Mouse (Mus musculus) heart, adult 2 months (tissue): ENCODE data around the gene Gm13696. TPM values are rescaled to one million over a fixed set of nuclear protein-coding genes. Genes with fewer than 3 reads are reported as not detected.
"Not testable (repeated sequence)": the region's sequence is repeated elsewhere in the genome, so short reads cannot be mapped to it uniquely, and the experiment has no call there.

Experiments
- DNase-seq, 2 experiments: peaks; one replicate each; pipeline ENCODE4 v3.0.0; 2021
- H3K27ac ChIP-seq: fragments of 200-600 bp; 2 replicates; pipeline ENCODE4 v1.8.1; 2022
- H3K27me3 ChIP-seq: fragments of 200-500 bp; 2 replicates; pipeline ENCODE4 v1.6.1; 2012; ENCODE audit warnings: mild to moderate bottlenecking, low read length, inconsistent platforms, mixed read lengths; ENCODE audit not compliant: control insufficient read depth, insufficient read depth
- H3K36me3 ChIP-seq: fragments of 200-500 bp; 2 replicates; pipeline ENCODE4 v1.6.1; 2012; ENCODE audit warnings: low read length, inconsistent platforms; ENCODE audit not compliant: control insufficient read depth, insufficient read depth
- H3K4me1 ChIP-seq: fragments of 200-500 bp; 2 replicates; pipeline ENCODE4 v1.6.1; 2011; ENCODE audit warnings: low read length; ENCODE audit not compliant: control insufficient read depth, insufficient read depth
- H3K4me3 ChIP-seq: fragments of 200-600 bp; 2 replicates; pipeline ENCODE4 v1.8.1; 2022
- H3K79me2 ChIP-seq: fragments of 200-500 bp; replicated peaks from 2 replicates; pipeline ENCODE4 v1.6.1; 2012; ENCODE audit warnings: mild to moderate bottlenecking, inconsistent platforms, low read length, moderate library complexity, mixed read lengths; ENCODE audit not compliant: control insufficient read depth, insufficient read depth
- H3K9ac ChIP-seq: fragments of 200-500 bp; 2 replicates; pipeline ENCODE4 v1.6.1; 2012; ENCODE audit warnings: low read depth, mild to moderate bottlenecking, control low read depth, inconsistent platforms, low read length, mixed read lengths
- CTCF ChIP-seq: fragments of 200-600 bp; IDR thresholded peaks from 2 replicates; pipeline ENCODE4 v1.8.1; 2022; ENCODE audit warnings: antibody characterized with exemption, mild to moderate bottlenecking, moderate library complexity
- EP300 ChIP-seq: fragments of 200-500 bp; IDR thresholded peaks from 2 replicates; pipeline ENCODE4 v1.6.1; 2011; ENCODE audit warnings: low read depth, low read length, control low read depth; ENCODE audit not compliant: insufficient read depth
- POLR2A ChIP-seq: fragments of 200-500 bp; IDR thresholded peaks from 2 replicates; pipeline ENCODE4 v1.6.1; 2011; ENCODE audit warnings: mild to moderate bottlenecking, low read depth, low read length, control low read depth; ENCODE audit not compliant: insufficient read depth
- WGBS: fragments of 180-500 bp; shearing (Covaris S2); methylation state at CpG from one replicate; pipeline ENCODE4 v1.1.7; 2018; 5-methylcytosine and 5-hydroxymethylcytosine counted together
- intact Hi-C: fragments of 180-260 bp; cut with DNase I; formaldehyde crosslinking; loops from one replicate; pipeline ENCODE4 v1.15.1; 2025
- long read RNA-seq: library from polyadenylated mRNA; stranded (forward); transcript quantifications from one replicate; pipeline ENCODE4 v2.0.0, GENCODE M21; 2021
- polyA plus RNA-seq: library from polyadenylated mRNA; depleted of rRNA; stranded (reverse); fragments of >200 nt; gene quantifications from 2 replicates; pipeline ENCODE4 v1.2.3, GENCODE M21; 2012; rRNA removed
- total RNA-seq, 2 experiments: library from RNA; stranded (reverse); gene quantifications; 2 replicates each; pipeline ENCODE4 v1.2.3; 2021

Gene Gm13696
- under 1 TPM; 0.70 to 0.76 TPM for total RNA-seq
- not detected in 2 replicates for polyA plus RNA-seq
- long read RNA-seq: 0 reads

- H3K27ac ChIP-seq, H3K36me3 ChIP-seq, intact Hi-C loops, DNase-seq, H3K4me3 ChIP-seq, H3K27me3 ChIP-seq, H3K79me2 ChIP-seq, H3K4me1 ChIP-seq, H3K9ac ChIP-seq: not testable (repeated sequence)
- WGBS: no CpG with 5 or more reads among the region's 6 CpGs
Observed at GRCm38 (mm10) chr2:83972823-83973222, at the start of gene Gm13696. Gene Gm13696, plus strand, starts transcription at chr2:83973123.

GRCm38 (mm10) chr2:83929478-83930088 is 43.3 kb upstream of the Gm13696 start:
- Histone ChIP-seq H3K79me2 (no peaks in the 10 kb centered on the region), H3K27me3 (no peaks in the 10 kb centered on the region), H3K4me1 (no peaks in the 10 kb centered on the region), H3K4me3 (no peak overlapping the region), H3K36me3 (no peaks in the 10 kb centered on the region), H3K27ac (no peak overlapping the region), H3K9ac (no peak overlapping the region)
- intact Hi-C loops: no loop called here
- DNase-seq: peak in 1 of 2 experiments; percentile 4
- TF ChIP-seq CTCF: no peak
- TF ChIP-seq EP300: no peak
- no peak for TF ChIP-seq POLR2A
- 47% methylated on average over 2 of the region's 2 CpGs for WGBS

- TF ChIP-seq POLR2A (no peak), CTCF (no peak), EP300 (no peak)
- H3K4me3 ChIP-seq: no peak within 1 kb of the TSS
- no peaks in the 10 kb centered on the region for H3K79me2 ChIP-seq
Observed at GRCm38 (mm10) chr2:83940931-83941361, 32.0 kb upstream of the Gm13696 start, which contains the start of gene Zswim2. Gene Zswim2, minus strand, starts transcription at chr2:83941228.

GRCm38 (mm10) chr2:83941378-83941777 is 31.5 kb upstream of the Gm13696 start:
- Histone ChIP-seq H3K36me3 (no peaks in the 10 kb centered on the region), H3K9ac (no peak overlapping the region), H3K27me3 (peaks cover 3% of the 10 kb centered on the region; the same call in 1 of the 2 replicates), H3K4me1 (no peaks in the 10 kb centered on the region), H3K27ac (no peak overlapping the region), H3K4me3 (no peak overlapping the region), H3K79me2 (no peaks in the 10 kb centered on the region)
- TF ChIP-seq EP300: no peak
- TF ChIP-seq CTCF: no peak
- no peak for TF ChIP-seq POLR2A
- WGBS: 29% methylated on average over 3 of the region's 3 CpGs
- intact Hi-C loops: no loop called here
- no peak for DNase-seq

More at GRCm38 (mm10) chr2:83940931-83941361, 32.0 kb upstream of the Gm13696 start, which contains the start of gene Zswim2:
- Histone ChIP-seq H3K36me3 (no peaks in the 10 kb centered on the region), H3K4me1 (no peaks in the 10 kb centered on the region), H3K27me3 (peaks cover 3% of the 10 kb centered on the region; the same call in 1 of the 2 replicates), H3K9ac (no peak within 1 kb of the TSS), H3K27ac (no peak within 1 kb of the TSS)
- intact Hi-C loops: no loop called here
- peak; percentile 16 to 23 for DNase-seq
- WGBS: 2% methylated on average over 20 of the region's 20 CpGs

- TF ChIP-seq EP300 (no peak), POLR2A (no peak)
- intact Hi-C loops: no loop called here
- no peak overlapping the region for H3K9ac ChIP-seq
- peaks cover 3% of the 10 kb centered on the region; the same call in 1 of the 2 replicates for H3K27me3 ChIP-seq
- H3K36me3 ChIP-seq: no peaks in the 10 kb centered on the region
- no peaks in the 10 kb centered on the region for H3K79me2 ChIP-seq
- no peak overlapping the region for H3K27ac ChIP-seq
- no peak for DNase-seq
- H3K4me3 ChIP-seq: no peak overlapping the region
- no peaks in the 10 kb centered on the region for H3K4me1 ChIP-seq
- WGBS: 40% methylated on average over 4 of the region's 4 CpGs
Observed at GRCm38 (mm10) chr2:83941792-83942191, 31.1 kb upstream of the Gm13696 start.

- H3K27ac ChIP-seq, DNase-seq, H3K27me3 ChIP-seq, H3K4me1 ChIP-seq, H3K4me3 ChIP-seq, H3K9ac ChIP-seq, H3K36me3 ChIP-seq, H3K79me2 ChIP-seq, intact Hi-C loops: not testable (repeated sequence)
- no CpG with 5 or more reads among the region's 6 CpGs for WGBS
Observed at GRCm38 (mm10) chr2:83955393-83955792, 17.5 kb upstream of the Gm13696 start, which contains the start of gene Gm13698. Gene Gm13698, plus strand, starts transcription at chr2:83955693.

- H3K27me3 ChIP-seq, H3K27ac ChIP-seq, H3K4me1 ChIP-seq, DNase-seq, H3K4me3 ChIP-seq, intact Hi-C loops, H3K79me2 ChIP-seq, H3K36me3 ChIP-seq, H3K9ac ChIP-seq: not testable (repeated sequence)
- WGBS: no CpG with 5 or more reads among the region's 6 CpGs
Observed at GRCm38 (mm10) chr2:83961203-83961602, 11.7 kb upstream of the Gm13696 start, which contains the start of gene Gm13693. Gene Gm13693, plus strand, starts transcription at chr2:83961503.

GRCm38 (mm10) chr2:83967013-83967412 is 5.9 kb upstream of the Gm13696 start, which contains the start of gene Gm13695:
Gene Gm13695, plus strand, starts transcription at chr2:83967313.
- intact Hi-C loops, H3K4me3 ChIP-seq, H3K4me1 ChIP-seq, H3K79me2 ChIP-seq, H3K27ac ChIP-seq, H3K9ac ChIP-seq, H3K27me3 ChIP-seq, DNase-seq, H3K36me3 ChIP-seq: not testable (repeated sequence)
- no CpG with 5 or more reads among the region's 6 CpGs for WGBS

GRCm38 (mm10) chr2:83978633-83979032 is 5.7 kb downstream of the Gm13696 start, which contains the start of gene Gm13694:
Gene Gm13694, plus strand, starts transcription at chr2:83978933.
- intact Hi-C loops: not testable (repeated sequence)

More at GRCm38 (mm10) chr2:83978633-83979032, 5.7 kb downstream of the Gm13696 start, which contains the start of gene Gm13694:
- not testable (repeated sequence) for H3K4me1 ChIP-seq, DNase-seq, H3K9ac ChIP-seq, H3K27me3 ChIP-seq, H3K27ac ChIP-seq, H3K79me2 ChIP-seq, H3K36me3 ChIP-seq, H3K4me3 ChIP-seq
- no CpG with 5 or more reads among the region's 6 CpGs for WGBS
